Mouse (Mus musculus) heart, postnatal 0 days (tissue): ENCODE results near the gene Vkorc1.
"Not testable (repeated sequence)": the region's sequence is repeated elsewhere in the genome, so short reads cannot be mapped to it uniquely, and the experiment has no call there.

ENCODE experiments used
- CTCF ChIP-seq: IDR thresholded peaks from 2 replicates; pipeline ENCODE4 v1.5.1; 2016; ENCODE audit warnings: antibody characterized with exemption, control low read depth, low read depth
- EP300 ChIP-seq: IDR thresholded peaks from 2 replicates; pipeline ENCODE4 v1.6.1; 2016; ENCODE audit warnings: antibody characterized with exemption, low read depth

DNA sequence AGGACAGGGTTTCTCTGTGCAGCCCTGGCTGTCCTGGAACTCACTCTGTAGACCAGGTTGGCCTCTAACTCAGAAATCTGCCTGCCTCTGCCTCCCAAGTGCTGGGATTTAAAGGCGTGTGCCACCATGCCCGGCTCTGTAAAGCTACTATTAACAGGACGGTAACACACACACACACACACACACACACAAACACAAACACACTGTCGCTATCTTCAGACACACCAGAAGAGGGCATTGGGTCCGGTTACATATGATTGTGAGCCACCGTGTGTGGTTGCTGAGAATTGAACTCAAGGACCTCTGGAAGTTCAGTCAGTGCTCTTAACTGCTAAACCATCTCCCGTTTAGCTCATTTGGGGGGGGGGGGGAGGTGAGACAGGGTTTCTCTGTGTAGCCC is 474 bp upstream of the Vkorc1 start:
- TF ChIP-seq CTCF, EP300: not testable (repeated sequence)
